Mouse (Mus musculus): ENCODE measurements around the gene Pcbp4. TPM values are rescaled to one million over a fixed set of nuclear protein-coding genes. Genes with fewer than 3 reads are reported as not detected.
A peak's percentile ranks its signal among the peaks of the same experiment; 100 is the strongest.

Pcbp4 gene
- total RNA-seq, 1 experiment from 2014 or later: 9.7 TPM

GRCm38 (mm10) chr9:106436566-106436965 lies 16.5 kb upstream of the Pcbp4 start:
- no peak for ATAC-seq (replicated peaks; ENCODE audit: insufficient number of reproducible peaks, low FRiP score, low TSS enrichment, poor library complexity, severe bottlenecking)

GRCm38 (mm10) chr9:106442680-106443079 lies 10.4 kb upstream of the Pcbp4 start:
- ATAC-seq (replicated peaks; ENCODE audit: insufficient number of reproducible peaks, low FRiP score, low TSS enrichment, poor library complexity, severe bottlenecking): no peak

- no peak for ATAC-seq (replicated peaks; ENCODE audit: insufficient number of reproducible peaks, low FRiP score, low TSS enrichment, poor library complexity, severe bottlenecking)
Observed at GRCm38 (mm10) chr9:106444836-106445235, 8.3 kb upstream of the Pcbp4 start.

GRCm38 (mm10) chr9:106447348-106447747 lies 5.7 kb upstream of the Pcbp4 start, which contains the start of the genes Abhd14b and Abhd14a:
TSS of gene Abhd14b (plus strand) at chr9:106447459.
TSS of gene Abhd14a (minus strand) at chr9:106447678.
- peak; percentile 75 for ATAC-seq (replicated peaks; ENCODE audit: insufficient number of reproducible peaks, low FRiP score, low TSS enrichment, poor library complexity, severe bottlenecking)

GRCm38 (mm10) chr9:106447951-106448350 lies 5.1 kb upstream of the Pcbp4 start:
- no peak for ATAC-seq (replicated peaks; ENCODE audit: insufficient number of reproducible peaks, low FRiP score, low TSS enrichment, poor library complexity, severe bottlenecking)

GRCm38 (mm10) chr9:106448498-106449031 lies 4.5 kb upstream of the Pcbp4 start:
- peak; percentile 64 for ATAC-seq (replicated peaks; ENCODE audit: insufficient number of reproducible peaks, low FRiP score, low TSS enrichment, poor library complexity, severe bottlenecking)

- ATAC-seq (replicated peaks; ENCODE audit: insufficient number of reproducible peaks, low FRiP score, low TSS enrichment, poor library complexity, severe bottlenecking): no peak
Observed at GRCm38 (mm10) chr9:106449947-106450346, 3.1 kb upstream of the Pcbp4 start.

GRCm38 (mm10) chr9:106450661-106451060 lies 2.4 kb upstream of the Pcbp4 start:
- ATAC-seq (replicated peaks; ENCODE audit: insufficient number of reproducible peaks, low FRiP score, low TSS enrichment, poor library complexity, severe bottlenecking): no peak

- no peak for ATAC-seq (replicated peaks; ENCODE audit: insufficient number of reproducible peaks, low FRiP score, low TSS enrichment, poor library complexity, severe bottlenecking)
Observed at GRCm38 (mm10) chr9:106451298-106451697, 1.8 kb upstream of the Pcbp4 start.

- ATAC-seq (replicated peaks; ENCODE audit: insufficient number of reproducible peaks, low FRiP score, low TSS enrichment, poor library complexity, severe bottlenecking): no peak
Observed at GRCm38 (mm10) chr9:106451899-106452298, 1.2 kb upstream of the Pcbp4 start.

GRCm38 (mm10) chr9:106452351-106452750 lies 740 bp upstream of the Pcbp4 start:
- ATAC-seq (replicated peaks; ENCODE audit: insufficient number of reproducible peaks, low FRiP score, low TSS enrichment, poor library complexity, severe bottlenecking): no peak

GRCm38 (mm10) chr9:106452821-106453220 lies 270 bp upstream of the Pcbp4 start:
- no peak for ATAC-seq (replicated peaks; ENCODE audit: insufficient number of reproducible peaks, low FRiP score, low TSS enrichment, poor library complexity, severe bottlenecking)

GRCm38 (mm10) chr9:106454071-106454761 lies 1.1 kb downstream of the Pcbp4 start:
- ATAC-seq (replicated peaks; ENCODE audit: insufficient number of reproducible peaks, low FRiP score, low TSS enrichment, poor library complexity, severe bottlenecking): no peak

GRCm38 (mm10) chr9:106454888-106455681 lies 2.0 kb downstream of the Pcbp4 start:
- no peak for ATAC-seq (replicated peaks; ENCODE audit: insufficient number of reproducible peaks, low FRiP score, low TSS enrichment, poor library complexity, severe bottlenecking)

GRCm38 (mm10) chr9:106456325-106457162 lies 3.5 kb downstream of the Pcbp4 start:
- no peak for ATAC-seq (replicated peaks; ENCODE audit: insufficient number of reproducible peaks, low FRiP score, low TSS enrichment, poor library complexity, severe bottlenecking)

GRCm38 (mm10) chr9:106457163-106457559 lies 4.1 kb downstream of the Pcbp4 start:
- no peak for ATAC-seq (replicated peaks; ENCODE audit: insufficient number of reproducible peaks, low FRiP score, low TSS enrichment, poor library complexity, severe bottlenecking)

GRCm38 (mm10) chr9:106457920-106458319 lies 4.8 kb downstream of the Pcbp4 start:
- ATAC-seq (replicated peaks; ENCODE audit: insufficient number of reproducible peaks, low FRiP score, low TSS enrichment, poor library complexity, severe bottlenecking): no peak

GRCm38 (mm10) chr9:106459946-106460345 lies 6.9 kb downstream of the Pcbp4 start:
- no peak for ATAC-seq (replicated peaks; ENCODE audit: insufficient number of reproducible peaks, low FRiP score, low TSS enrichment, poor library complexity, severe bottlenecking)
